Mouse (Mus musculus): ENCODE data around the gene Satb2. TPM values are rescaled to one million over a fixed set of nuclear protein-coding genes. Genes with fewer than 3 reads are reported as not detected.
A peak's percentile ranks its signal among the peaks of the same experiment; 100 is the strongest.

Gene Satb2
- total RNA-seq, 2 experiments from 2014 or later = 0.26 TPM; not detected in 1

- ATAC-seq (replicated peaks; ENCODE audit: low FRiP score, poor library complexity, severe bottlenecking) = no peak
Measured at GRCm38 (mm10) chr1:56845523-56846118, 132.8 kb downstream of the Satb2 start.

DNA sequence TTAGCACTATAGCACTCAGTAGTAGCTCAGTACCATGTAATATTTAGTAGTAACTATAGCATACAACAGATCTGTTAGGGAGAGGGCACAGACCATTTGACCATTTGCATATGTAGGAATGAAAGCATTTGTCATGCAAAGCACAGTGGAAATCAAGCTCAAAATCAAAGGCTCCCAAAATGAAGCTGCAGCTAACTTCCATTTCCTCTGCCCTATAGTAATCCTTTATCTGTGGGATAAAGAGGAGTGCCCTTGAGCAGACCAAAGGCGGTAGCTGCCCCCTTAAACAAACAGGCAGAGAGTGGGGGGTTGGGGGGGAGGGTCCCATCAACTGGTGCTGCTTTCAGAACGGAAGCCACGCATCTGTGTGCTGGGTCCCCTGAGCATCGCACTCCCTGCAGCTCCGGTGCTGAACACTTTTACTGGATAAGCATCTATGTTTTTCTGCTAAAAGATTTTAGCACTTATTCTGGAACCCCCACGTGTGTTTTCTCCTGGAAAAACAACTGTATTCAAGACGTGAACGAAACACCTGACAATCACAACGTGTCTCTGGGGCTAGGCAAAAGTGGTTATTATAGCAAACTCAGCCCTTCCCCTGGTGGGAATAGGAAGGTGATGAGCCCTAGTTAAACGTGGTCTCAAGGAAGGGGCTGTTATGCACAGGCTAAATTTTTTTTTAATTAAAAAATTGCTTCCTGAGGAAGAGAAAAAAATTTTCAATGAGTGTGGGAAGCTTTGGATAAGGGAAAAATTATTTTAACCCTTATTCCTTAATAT, 133.7 kb downstream of the Satb2 start:
- no peak for ATAC-seq (replicated peaks; ENCODE audit: low FRiP score, poor library complexity, severe bottlenecking)

DNA sequence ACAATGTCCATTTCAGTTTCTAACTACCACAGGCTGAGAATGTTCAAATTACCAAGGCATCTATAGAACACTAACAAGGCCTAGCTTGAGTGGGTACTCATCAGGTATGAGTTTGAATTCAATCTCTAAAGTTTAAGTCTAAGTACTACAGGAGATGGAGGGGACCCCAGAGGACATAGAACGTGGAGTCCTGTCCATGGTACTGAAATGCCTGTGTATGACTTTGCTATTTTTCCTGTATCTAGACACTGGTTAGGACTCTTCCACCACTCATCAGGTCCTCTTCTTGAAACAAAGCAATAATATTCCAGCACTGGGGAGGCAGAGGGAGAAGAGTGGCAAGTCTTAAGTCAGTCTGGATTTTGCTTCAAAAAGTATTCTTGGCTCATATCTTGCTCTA, 139.5 kb downstream of the Satb2 start:
- no peak for ATAC-seq (replicated peaks; ENCODE audit: low FRiP score, poor library complexity, severe bottlenecking)

GRCm38 (mm10) chr1:56833984-56834900, 144.2 kb downstream of the Satb2 start:
- ATAC-seq (replicated peaks; ENCODE audit: low FRiP score, poor library complexity, severe bottlenecking) = no peak

- ATAC-seq (replicated peaks; ENCODE audit: low FRiP score, poor library complexity, severe bottlenecking) = no peak
Measured at GRCm38 (mm10) chr1:56833307-56833706, 145.1 kb downstream of the Satb2 start.

DNA sequence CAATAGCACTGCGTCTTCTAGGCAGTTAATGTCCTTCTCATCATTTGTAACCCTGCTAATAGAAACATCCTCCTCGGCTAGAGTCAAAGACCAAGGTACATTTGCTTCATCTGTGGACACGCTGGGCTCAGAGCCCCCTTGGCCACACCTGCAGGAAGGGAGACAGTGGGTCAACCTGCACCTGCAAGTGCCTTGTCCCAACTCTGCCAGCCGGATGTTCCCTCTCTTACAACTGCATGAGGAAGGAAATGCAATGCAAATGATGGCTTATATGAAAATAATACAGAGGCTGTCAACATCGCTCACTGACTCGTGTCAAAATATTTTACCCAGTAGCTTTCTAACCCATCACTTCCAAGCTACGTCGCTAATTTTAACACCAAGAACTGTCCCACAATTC, 145.7 kb downstream of the Satb2 start:
- ATAC-seq (replicated peaks; ENCODE audit: low FRiP score, poor library complexity, severe bottlenecking) = no peak

DNA sequence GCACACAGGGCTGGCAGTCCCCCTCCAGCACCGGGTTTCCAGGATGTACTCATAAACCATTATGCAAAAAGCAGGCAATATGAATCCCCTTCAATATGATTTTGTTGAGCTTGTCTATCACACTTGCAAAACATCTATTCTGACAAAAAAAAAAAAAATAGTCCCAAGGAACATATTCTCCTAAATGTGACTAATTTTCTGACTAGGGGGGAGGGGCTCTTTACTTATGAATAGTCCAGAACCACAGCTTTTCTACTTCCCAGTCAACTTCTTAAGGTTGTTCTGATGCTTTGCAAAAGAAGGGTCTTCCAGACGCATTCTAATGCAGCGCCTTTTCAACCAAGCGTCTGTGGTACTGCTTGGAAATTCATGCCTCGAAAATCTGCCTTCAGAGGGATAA, 155.7 kb downstream of the Satb2 start:
- no peak for ATAC-seq (replicated peaks; ENCODE audit: low FRiP score, poor library complexity, severe bottlenecking)

DNA sequence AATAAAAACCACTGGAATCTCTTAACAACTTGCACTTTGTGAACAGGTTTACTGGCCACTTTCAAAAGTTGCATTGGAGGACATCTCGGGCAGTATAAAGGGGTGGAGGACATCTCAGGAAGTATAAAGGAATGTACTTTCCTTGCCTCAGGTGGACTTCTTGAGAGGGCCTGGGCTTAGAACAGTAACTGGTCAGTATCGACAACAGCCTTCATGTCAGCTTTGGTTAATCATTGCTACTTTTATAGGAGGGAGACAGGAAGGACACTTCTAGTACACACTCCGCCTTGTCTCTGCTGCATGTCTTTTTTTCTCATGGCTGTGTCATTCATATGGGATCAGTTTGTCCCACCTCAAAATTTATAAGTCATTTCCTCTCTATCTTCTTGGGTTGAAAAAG, 156.4 kb downstream of the Satb2 start:
- no peak for ATAC-seq (replicated peaks; ENCODE audit: low FRiP score, poor library complexity, severe bottlenecking)

DNA sequence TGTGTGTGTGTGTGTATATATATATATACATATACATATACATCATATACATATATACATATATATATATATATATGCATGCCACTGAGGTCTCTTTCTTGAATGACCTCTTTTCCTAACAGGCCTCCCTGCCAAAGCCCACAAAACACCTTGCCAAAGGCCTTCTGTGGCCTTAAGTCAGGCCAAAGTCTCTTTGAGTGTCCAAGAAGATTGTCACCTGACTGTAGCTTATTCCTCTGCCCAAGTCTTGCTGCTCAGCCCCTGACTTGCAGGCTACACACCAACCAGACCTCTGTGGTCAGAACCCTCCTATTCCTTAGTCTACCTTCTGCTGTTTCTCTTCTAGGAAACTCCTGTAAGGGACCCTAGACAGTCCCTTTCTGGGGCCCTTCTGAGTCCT, 164.9 kb downstream of the Satb2 start:
- ATAC-seq (replicated peaks; ENCODE audit: low FRiP score, poor library complexity, severe bottlenecking) = no peak

- no peak for ATAC-seq (replicated peaks; ENCODE audit: low FRiP score, poor library complexity, severe bottlenecking)
Measured at GRCm38 (mm10) chr1:56812961-56813360, 165.5 kb downstream of the Satb2 start.

DNA sequence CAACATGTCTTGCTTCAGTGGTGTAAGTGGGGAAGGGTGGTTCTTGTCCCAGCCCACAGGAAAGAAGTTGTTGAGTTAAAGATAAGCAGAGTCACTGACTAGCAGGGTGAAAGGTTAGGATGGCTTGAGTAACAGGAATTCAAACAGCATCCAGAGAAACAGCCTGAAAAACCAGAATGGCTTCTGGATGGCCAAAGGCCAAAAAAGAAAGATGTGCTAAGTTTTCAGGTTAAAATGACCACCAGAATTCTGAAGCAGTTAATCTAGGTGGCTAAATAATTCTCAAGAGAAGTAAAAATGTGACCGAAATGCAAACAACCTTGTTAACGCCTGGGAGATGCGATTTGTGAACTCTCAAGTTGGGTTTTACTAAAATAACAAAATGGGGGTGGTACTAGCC, 167.0 kb downstream of the Satb2 start:
- no peak for ATAC-seq (replicated peaks; ENCODE audit: low FRiP score, poor library complexity, severe bottlenecking)

DNA sequence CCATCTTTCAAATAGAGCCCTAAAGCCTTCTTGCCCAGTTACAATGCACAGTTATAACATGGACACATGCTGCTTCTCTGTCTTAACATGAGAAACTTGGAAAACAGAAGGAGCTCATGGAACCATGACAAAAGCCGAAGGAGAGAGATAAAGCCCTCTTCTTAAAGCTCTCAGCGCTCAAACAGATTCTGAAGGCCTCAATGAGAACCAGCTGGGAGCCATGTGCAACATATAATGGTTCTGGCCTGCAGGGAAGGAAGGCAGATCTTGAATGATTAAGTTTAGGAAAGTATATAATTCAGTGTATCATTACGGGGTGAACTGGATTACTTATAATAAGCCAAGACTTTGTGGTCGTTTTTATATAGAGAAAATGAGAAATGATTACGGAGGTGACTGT, 172.4 kb downstream of the Satb2 start:
- no peak for ATAC-seq (replicated peaks; ENCODE audit: low FRiP score, poor library complexity, severe bottlenecking)

DNA sequence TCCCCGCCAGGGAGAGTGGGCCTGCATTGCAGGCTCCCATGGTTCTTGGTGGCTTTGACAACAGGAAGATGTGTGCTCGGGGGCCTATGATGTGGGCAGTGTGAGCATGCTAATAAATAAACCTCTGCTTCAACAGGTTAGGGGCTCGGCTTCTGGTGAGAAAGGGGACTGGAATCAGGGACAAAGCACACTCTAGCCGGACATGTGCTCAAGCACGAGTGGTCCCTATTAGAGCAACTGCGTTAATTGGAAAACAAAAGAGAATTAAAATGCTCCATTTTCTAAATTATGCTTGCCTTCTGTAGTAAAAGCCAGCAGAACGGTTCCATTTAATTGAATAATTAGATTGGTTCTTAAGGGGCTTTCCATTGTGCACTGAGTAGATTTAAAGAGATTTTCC, 177.8 kb downstream of the Satb2 start:
- ATAC-seq (replicated peaks; ENCODE audit: low FRiP score, poor library complexity, severe bottlenecking) = no peak

DNA sequence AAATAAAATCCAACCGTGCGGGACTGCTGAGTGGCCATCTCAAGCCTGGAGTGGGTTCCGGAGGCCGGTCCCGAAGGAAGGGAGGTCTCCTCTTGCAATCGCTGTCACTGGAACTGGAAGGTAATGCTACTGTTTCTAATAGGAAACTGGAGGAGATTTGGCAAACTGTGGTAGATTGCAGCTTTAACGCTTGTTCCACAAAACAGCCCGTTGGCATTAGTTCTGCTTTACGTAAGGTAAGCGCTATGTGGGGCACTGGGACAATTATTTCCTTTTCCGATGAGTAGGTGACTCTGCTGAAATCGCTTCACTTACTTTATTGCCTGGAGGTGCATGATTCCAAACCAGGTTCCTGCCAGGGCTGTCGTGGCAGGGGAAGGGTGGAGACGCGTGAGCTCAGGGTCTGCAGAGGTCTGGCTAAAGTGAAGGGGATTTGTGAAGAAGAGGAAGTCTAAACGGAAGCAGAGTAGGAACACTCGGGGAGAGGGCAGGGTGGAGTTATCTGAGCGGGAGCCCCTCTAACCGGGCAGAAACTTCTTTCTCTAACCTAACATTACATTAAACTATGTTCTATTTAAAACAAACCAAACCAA, 183.3 kb downstream of the Satb2 start:
- ATAC-seq (replicated peaks; ENCODE audit: low FRiP score, poor library complexity, severe bottlenecking) = no peak

DNA sequence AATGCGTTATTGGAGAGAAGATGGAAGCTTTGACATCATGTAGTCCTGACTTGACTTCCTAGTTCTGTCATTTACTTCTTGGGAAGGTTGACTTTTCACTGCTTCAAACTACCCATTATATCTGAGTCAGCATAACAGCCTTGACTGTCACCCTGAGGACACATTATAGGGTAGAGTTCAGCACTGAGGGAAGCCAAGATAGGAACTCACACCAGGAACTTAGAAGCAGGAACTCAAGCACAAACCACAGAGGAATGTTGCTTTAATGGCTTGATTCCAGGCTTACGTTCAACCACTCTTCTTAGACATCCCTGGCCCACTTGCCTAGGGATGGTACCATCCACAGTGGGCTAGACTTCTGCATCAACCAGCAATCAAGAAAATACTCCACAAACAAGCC, 188.8 kb downstream of the Satb2 start:
- ATAC-seq (replicated peaks; ENCODE audit: low FRiP score, poor library complexity, severe bottlenecking) = no peak

DNA sequence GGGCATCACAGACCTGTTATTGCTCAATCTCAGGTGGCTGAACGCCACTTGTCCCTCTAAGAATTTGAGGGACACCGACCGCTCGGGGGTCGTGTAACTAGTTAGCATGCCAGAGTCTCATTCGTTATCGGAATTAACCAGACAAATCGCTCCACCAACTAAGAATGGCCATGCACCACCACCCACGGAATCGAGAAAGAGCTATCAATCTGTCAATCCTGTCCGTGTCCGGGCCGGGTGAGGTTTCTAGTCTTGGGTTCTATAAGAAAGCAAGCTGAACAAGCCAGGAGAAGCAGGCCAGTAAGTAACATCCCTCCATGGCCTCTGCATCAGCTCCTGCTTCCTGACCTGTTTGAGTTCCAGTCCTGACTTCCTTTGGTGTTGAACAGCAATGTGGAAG, 196.3 kb downstream of the Satb2 start:
- ATAC-seq (replicated peaks; ENCODE audit: low FRiP score, poor library complexity, severe bottlenecking) = peak; percentile 100

DNA sequence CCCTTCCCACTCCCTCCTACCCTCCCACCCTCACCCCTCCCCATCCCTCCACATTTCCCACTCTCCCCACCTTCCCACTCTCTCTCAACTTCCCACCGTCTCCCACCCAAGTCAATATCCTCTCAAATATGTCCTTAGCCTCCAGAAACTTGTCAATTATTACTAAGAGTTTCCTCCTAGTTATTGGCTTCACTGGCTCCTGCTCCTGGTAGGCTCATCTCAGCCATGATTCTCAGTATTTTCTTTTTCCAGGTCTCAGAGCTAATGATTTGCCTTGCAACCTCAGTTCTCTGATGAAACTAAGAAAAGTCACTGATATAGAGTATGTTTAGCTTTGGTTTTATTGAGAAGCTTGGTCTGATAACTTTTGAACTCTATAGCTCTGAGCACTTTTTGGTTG, 214.2 kb downstream of the Satb2 start:
- ATAC-seq (replicated peaks; ENCODE audit: low FRiP score, poor library complexity, severe bottlenecking) = no peak

DNA sequence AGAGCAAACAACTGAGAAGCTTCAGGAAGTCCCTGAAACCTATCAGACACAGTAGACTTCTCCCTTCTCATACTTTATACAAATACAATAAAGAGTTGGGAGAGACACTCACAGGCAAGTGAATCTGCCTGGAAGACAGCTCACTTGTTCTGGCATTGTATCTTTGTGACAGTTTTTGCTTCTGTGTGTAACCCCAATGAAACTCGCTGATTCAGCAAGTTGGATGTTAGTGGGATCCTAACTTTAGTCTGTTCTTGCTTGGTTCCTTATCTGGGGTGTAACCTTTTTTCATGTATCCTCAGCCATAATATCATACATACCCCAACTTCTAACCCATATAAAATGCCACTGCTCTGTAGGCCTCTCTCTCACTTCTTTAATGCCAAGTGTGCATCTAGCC, 216.9 kb downstream of the Satb2 start:
- no peak for ATAC-seq (replicated peaks; ENCODE audit: low FRiP score, poor library complexity, severe bottlenecking)

DNA sequence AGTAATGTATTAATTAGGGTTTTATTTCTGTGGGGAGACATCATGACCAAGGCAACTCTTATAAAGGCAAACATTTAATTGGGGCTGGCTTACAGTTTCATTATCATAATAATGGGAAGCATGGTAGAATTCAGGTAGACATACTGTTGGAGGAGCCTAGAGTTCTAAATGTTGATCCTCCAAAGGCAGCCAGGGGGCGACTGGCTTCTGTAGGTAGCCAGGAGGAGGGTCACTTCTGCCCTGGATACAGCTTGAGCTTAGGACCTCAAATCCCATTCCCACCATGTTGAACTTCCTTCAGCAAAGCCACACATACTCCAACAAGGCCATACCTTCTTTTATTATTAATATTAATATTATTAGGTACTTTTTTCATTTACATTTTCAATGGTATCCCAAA, 225.2 kb downstream of the Satb2 start:
- no peak for ATAC-seq (replicated peaks; ENCODE audit: low FRiP score, poor library complexity, severe bottlenecking)

DNA sequence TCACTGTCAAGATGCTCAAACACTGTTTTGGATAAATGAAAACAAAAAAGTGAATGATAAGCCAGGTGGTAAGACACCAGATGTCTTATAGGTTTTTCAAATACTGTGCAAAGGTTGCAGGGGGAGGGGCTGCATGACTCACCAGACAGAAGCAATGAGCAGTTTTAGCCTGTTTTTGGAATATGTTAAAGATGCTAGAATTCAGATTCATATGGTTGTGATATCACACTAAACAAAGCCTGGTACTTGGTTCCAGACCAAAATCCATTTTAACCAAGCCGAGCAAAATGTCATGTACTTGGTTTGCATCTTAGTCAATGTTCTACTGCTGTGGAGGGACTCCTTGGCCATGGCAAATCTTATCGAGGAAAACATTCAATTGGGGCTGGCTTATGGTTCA, 227.8 kb downstream of the Satb2 start:
- no peak for ATAC-seq (replicated peaks; ENCODE audit: low FRiP score, poor library complexity, severe bottlenecking)

Measured in erythroblast, adult 5-6 weeks (primary cell).